Mouse (Mus musculus) heart, embryonic 15.5 days (tissue): ENCODE measurements around the gene Dscaml1. TPM values are rescaled to one million over a fixed set of nuclear protein-coding genes. Genes with fewer than 3 reads are reported as not detected.
"Not testable (repeated sequence)": the region's sequence is repeated elsewhere in the genome, so short reads cannot be mapped to it uniquely, and the experiment has no call there.

Source experiments
- ATAC-seq: fragments of 200-750 bp; cut with Nextera tagmentation; replicated peaks from 2 replicates; pipeline ENCODE4 v1.8.0; 2017; ENCODE audit warnings: low read depth, moderate TSS enrichment; ENCODE audit not compliant: insufficient number of reproducible peaks, insufficient read depth, low FRiP score
- H3K27ac ChIP-seq: fragments of 300-500 bp; sonication (generic); 2 replicates; pipeline ENCODE4 v1.5.1; 2015; ENCODE audit warnings: mild to moderate bottlenecking, inconsistent platforms
- H3K27me3 ChIP-seq: fragments of 300-500 bp; sonication (generic); 2 replicates; pipeline ENCODE4 v1.6.1; 2015; ENCODE audit warnings: inconsistent platforms
- H3K36me3 ChIP-seq: fragments of 300-500 bp; sonication (generic); 2 replicates; pipeline ENCODE4 v1.6.1; 2015; ENCODE audit warnings: mild to moderate bottlenecking, inconsistent platforms
- H3K4me1 ChIP-seq: fragments of 300-500 bp; sonication (generic); replicated peaks from 2 replicates; pipeline ENCODE4 v1.6.1; 2015; ENCODE audit warnings: inconsistent platforms
- H3K4me2 ChIP-seq: fragments of 300-500 bp; sonication (generic); 2 replicates; pipeline ENCODE4 v1.6.1; 2015; ENCODE audit warnings: inconsistent platforms, mild to moderate bottlenecking, moderate library complexity
- H3K4me3 ChIP-seq: fragments of 300-500 bp; sonication (generic); 2 replicates; pipeline ENCODE4 v1.5.1; 2015; ENCODE audit warnings: mild to moderate bottlenecking, inconsistent platforms
- H3K9ac ChIP-seq: fragments of 300-500 bp; sonication (generic); 2 replicates; pipeline ENCODE4 v1.6.1; 2015; ENCODE audit warnings: mild to moderate bottlenecking, inconsistent platforms
- H3K9me3 ChIP-seq: fragments of 300-500 bp; sonication (generic); replicated peaks from 2 replicates; pipeline ENCODE4 v1.6.1; 2016; ENCODE audit warnings: inconsistent platforms
- WGBS: fragments of 180-500 bp; shearing (Covaris S2); methylation state at CpG from one replicate; pipeline ENCODE4 v1.1.7; 2015; ENCODE audit warnings: mixed read lengths; 5-methylcytosine and 5-hydroxymethylcytosine counted together
- polyA plus RNA-seq: library from polyadenylated mRNA; unstranded; fragments of >200 nt; fragmentation: Nextera tagmentation; extraction: Ambion mirVana; gene quantifications from 2 replicates; pipeline ENCODE4 v1.2.1, GENCODE M21; 2015

Dscaml1 gene
- polyA plus RNA-seq, 1 experiment from 2014 or later: 0.23 TPM

- no peak overlapping the region for H3K27ac ChIP-seq
- no peak overlapping the region for H3K4me2 ChIP-seq
- no peaks in the 10 kb centered on the region for H3K27me3 ChIP-seq
- 76% methylated on average over 6 of the region's 6 CpGs for WGBS
- no peaks in the 10 kb centered on the region for H3K9me3 ChIP-seq
- H3K36me3 ChIP-seq: peaks cover 9% of the 10 kb centered on the region
- H3K4me3 ChIP-seq: no peak overlapping the region
- no peaks in the 10 kb centered on the region for H3K4me1 ChIP-seq
- no peak overlapping the region for H3K9ac ChIP-seq
- no peak for ATAC-seq
Measured at GRCm38 (mm10) chr9:45766195-45766594, 339.8 kb downstream of the Dscaml1 start.

DNA sequence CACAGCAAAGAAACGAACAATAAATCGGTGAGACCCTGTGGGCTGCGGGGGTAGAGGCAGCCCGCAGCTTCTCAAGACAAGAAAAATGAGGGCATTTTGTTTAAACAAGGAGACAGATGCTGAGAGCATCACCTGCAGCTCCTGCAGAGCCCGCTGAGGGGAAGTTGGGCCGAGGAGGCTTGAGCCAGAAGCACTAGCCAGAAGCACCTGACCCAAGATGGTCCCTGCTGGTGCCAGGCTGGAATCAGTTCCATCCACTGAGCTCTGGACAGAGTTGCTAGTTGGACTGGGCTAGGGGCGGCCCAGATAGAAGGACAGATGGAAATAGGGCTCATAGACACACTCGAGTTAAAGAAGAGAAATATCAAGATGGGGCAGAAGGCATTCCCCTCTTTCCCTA, 340.7 kb downstream of the Dscaml1 start:
- WGBS: 86% methylated on average over 8 of the region's 8 CpGs
- Histone ChIP-seq H3K36me3 (peaks cover 17% of the 10 kb centered on the region), H3K27me3 (no peaks in the 10 kb centered on the region), H3K27ac (no peak overlapping the region), H3K9ac (no peak overlapping the region), H3K4me3 (no peak overlapping the region), H3K4me2 (no peak overlapping the region), H3K9me3 (no peaks in the 10 kb centered on the region), H3K4me1 (no peaks in the 10 kb centered on the region)
- no peak for ATAC-seq

DNA sequence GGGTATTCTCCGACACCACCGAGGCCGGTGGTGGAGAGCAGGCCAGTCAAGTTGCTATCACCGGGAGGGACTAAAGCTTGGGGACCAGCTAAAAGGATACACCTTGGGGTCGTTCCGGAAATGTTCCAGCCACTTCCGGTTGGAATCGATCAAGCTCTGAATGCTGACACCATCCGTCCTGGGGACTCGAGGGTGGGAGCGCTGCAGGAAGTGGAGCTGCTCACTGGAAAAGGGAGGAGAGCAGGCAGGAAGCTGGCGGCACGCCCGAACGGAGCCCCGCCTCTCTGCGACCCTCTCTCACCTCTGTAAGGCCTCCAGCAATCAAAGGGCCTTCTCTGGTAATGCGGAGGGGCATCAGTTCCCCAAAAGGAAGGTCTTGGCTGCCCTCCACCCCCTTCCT, 342.0 kb downstream of the Dscaml1 start:
- no peak for ATAC-seq
- H3K36me3 ChIP-seq: peaks cover 24% of the 10 kb centered on the region
- H3K27me3 ChIP-seq: no peaks in the 10 kb centered on the region
- no peaks in the 10 kb centered on the region for H3K4me1 ChIP-seq
- no peak overlapping the region for H3K9ac ChIP-seq
- no peak overlapping the region for H3K4me2 ChIP-seq
- WGBS: 74% methylated on average over 18 of the region's 18 CpGs
- H3K4me3 ChIP-seq: no peak overlapping the region
- H3K9me3 ChIP-seq: no peaks in the 10 kb centered on the region
- H3K27ac ChIP-seq: no peak overlapping the region

DNA sequence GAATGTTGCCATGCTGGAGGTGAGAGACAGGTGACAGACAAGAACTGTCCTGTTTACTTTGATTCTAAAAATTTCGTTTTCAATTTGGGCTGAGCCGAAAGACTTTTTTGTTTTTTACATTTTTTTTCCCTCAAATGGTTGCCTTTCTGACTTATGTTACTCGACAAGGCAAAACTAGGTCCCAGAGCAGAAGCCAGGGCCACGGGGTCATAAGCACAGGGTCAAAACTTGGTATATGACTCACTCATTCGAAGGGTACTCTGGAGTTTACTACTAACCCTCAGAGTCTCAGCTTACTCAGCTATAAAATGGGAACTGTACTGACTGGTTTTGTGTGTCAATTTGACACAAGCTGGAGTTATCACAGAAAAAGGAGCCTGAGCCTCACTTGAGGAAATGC, 343.2 kb downstream of the Dscaml1 start:
- Histone ChIP-seq H3K4me1 (no peaks in the 10 kb centered on the region), H3K9me3 (no peaks in the 10 kb centered on the region), H3K27ac (no peak overlapping the region), H3K4me2 (no peak overlapping the region), H3K4me3 (no peak overlapping the region), H3K36me3 (peaks cover 35% of the 10 kb centered on the region), H3K27me3 (no peaks in the 10 kb centered on the region), H3K9ac (no peak overlapping the region)
- 86% methylated on average over 5 of the region's 5 CpGs for WGBS
- no peak for ATAC-seq

DNA sequence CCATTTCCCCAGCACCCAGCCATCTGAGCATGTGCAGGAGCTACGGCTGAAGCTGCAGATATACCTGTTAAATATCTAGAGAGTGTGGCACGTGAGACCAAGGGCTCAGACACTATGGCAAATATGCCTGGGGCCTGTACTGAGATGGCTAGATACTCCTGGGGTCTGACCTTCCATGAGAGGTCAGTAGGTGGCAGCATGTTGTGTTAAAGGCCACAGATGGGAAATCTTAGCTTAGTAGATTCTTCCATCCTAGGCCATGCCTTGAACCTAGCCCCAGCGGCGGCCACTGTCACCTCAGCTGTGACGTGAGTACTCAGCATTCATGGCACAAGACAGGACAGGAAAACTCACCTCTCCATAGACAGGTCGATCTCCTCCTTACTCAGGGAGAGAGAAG, 347.7 kb downstream of the Dscaml1 start:
- Histone ChIP-seq H3K27me3 (no peaks in the 10 kb centered on the region), H3K4me2 (no peak overlapping the region), H3K4me3 (no peak overlapping the region), H3K9me3 (no peaks in the 10 kb centered on the region), H3K36me3 (peaks cover 56% of the 10 kb centered on the region), H3K27ac (no peak overlapping the region), H3K9ac (no peak overlapping the region), H3K4me1 (no peaks in the 10 kb centered on the region)
- no peak for ATAC-seq
- WGBS: 82% methylated on average over 6 of the region's 6 CpGs

- peaks cover 51% of the 10 kb centered on the region; the same call in 1 of the 2 replicates for H3K36me3 ChIP-seq
- not testable (repeated sequence) for H3K4me1 ChIP-seq, H3K4me2 ChIP-seq, ATAC-seq, H3K27ac ChIP-seq, H3K9me3 ChIP-seq, H3K27me3 ChIP-seq, H3K9ac ChIP-seq, H3K4me3 ChIP-seq
- 76% methylated on average over 3 of the region's 3 CpGs for WGBS
Measured at GRCm38 (mm10) chr9:45776176-45776575, 349.7 kb downstream of the Dscaml1 start.

DNA sequence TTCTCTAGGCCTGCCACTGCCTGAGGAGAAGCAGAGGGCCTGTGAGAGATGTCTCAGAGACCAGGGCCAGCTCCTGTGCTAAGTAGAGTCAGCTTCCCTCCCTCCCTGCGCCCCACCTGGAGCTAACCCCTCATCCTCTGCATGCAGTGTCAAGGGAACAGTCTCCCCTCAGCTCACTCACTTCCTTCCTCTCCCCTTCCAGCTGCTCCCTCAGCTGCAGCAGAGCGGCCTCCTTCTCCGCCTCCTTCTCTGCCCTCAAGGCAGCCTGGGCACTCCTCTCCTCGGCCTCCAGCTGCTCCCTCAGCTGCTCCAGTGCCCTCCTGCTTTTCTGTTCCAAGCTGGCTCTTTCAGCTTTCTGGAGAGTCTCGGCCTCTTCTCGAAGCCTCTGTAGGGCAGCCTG, 352.8 kb downstream of the Dscaml1 start:
- no peak overlapping the region for H3K4me2 ChIP-seq
- H3K27ac ChIP-seq: no peak overlapping the region
- WGBS: 73% methylated on average over 6 of the region's 6 CpGs
- H3K4me3 ChIP-seq: no peak overlapping the region
- no peaks in the 10 kb centered on the region for H3K27me3 ChIP-seq
- no peak overlapping the region for H3K9ac ChIP-seq
- ATAC-seq: no peak
- peaks cover 29% of the 10 kb centered on the region; the same call in 1 of the 2 replicates for H3K36me3 ChIP-seq
- no peaks in the 10 kb centered on the region for H3K4me1 ChIP-seq
- H3K9me3 ChIP-seq: no peaks in the 10 kb centered on the region

GRCm38 (mm10) chr9:45783249-45784069, 357.0 kb downstream of the Dscaml1 start:
- Histone ChIP-seq H3K4me3 (no peak overlapping the region), H3K36me3 (peaks cover 11% of the 10 kb centered on the region; the same call in 1 of the 2 replicates), H3K9me3 (no peaks in the 10 kb centered on the region), H3K27me3 (no peaks in the 10 kb centered on the region), H3K9ac (no peak overlapping the region), H3K27ac (no peak overlapping the region), H3K4me1 (peaks cover 18% of the 10 kb centered on the region), H3K4me2 (no peak overlapping the region)
- ATAC-seq: no peak
- 76% methylated on average over 12 of the region's 12 CpGs for WGBS

DNA sequence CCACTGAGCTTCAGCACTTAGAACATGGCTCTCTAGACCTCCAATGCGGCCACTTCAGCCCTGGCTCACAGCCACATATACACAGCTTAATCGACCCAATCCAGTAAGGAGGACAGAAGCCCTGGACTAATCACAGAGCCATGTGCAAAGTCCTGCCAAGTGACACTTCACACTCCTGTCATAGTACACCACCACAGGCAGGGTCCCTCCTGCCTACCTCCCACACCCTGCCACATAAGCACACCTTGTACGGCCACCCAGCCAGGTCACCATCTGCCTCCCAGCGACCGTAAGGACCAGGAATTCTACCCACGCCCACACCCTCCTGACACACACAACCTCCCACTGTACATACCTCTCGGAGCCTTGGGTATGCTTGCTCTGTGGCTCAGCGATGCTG, 360.6 kb downstream of the Dscaml1 start:
- Histone ChIP-seq H3K9me3 (no peaks in the 10 kb centered on the region), H3K9ac (no peak overlapping the region), H3K27me3 (no peaks in the 10 kb centered on the region), H3K4me3 (no peak overlapping the region), H3K27ac (peak overlapping the region; percentile 68), H3K4me1 (peaks cover 21% of the 10 kb centered on the region), H3K36me3 (no peaks in the 10 kb centered on the region), H3K4me2 (0 out of 2 replicates have a peak overlapping the region, but pooled peaks have one; percentile 7)
- 49% methylated on average over 8 of the region's 8 CpGs for WGBS
- peak; percentile 77 for ATAC-seq

- H3K27ac ChIP-seq: peak overlapping the region; percentile 68
- H3K4me2 ChIP-seq: 0 out of 2 replicates have a peak overlapping the region, but pooled peaks have one; percentile 7
- WGBS: 34% methylated on average over 6 of the region's 6 CpGs
- H3K27me3 ChIP-seq: no peaks in the 10 kb centered on the region
- H3K36me3 ChIP-seq: no peaks in the 10 kb centered on the region
- ATAC-seq: peak; percentile 45; the same call in 1 of the 2 replicates
- peaks cover 21% of the 10 kb centered on the region for H3K4me1 ChIP-seq
- H3K4me3 ChIP-seq: no peak overlapping the region
- no peaks in the 10 kb centered on the region for H3K9me3 ChIP-seq
- no peak overlapping the region for H3K9ac ChIP-seq
Measured at GRCm38 (mm10) chr9:45787547-45787946, 361.1 kb downstream of the Dscaml1 start.

- WGBS: 60% methylated on average over 5 of the region's 5 CpGs
- no peak for ATAC-seq
- Histone ChIP-seq H3K4me3 (no peak overlapping the region), H3K4me2 (no peak overlapping the region), H3K9me3 (no peaks in the 10 kb centered on the region), H3K36me3 (no peaks in the 10 kb centered on the region), H3K9ac (no peak overlapping the region), H3K27me3 (no peaks in the 10 kb centered on the region), H3K4me1 (peaks cover 21% of the 10 kb centered on the region), H3K27ac (no peak overlapping the region)
Measured at GRCm38 (mm10) chr9:45788405-45788804, 362.0 kb downstream of the Dscaml1 start.
